Mouse (Mus musculus) hindbrain, embryonic 16.5 days (tissue): ENCODE measurements around the gene Cyyr1. TPM values are rescaled to one million over a fixed set of nuclear protein-coding genes. Genes with fewer than 3 reads are reported as not detected.

Experiments
- ATAC-seq: fragments of 200-750 bp; cut with Nextera tagmentation; 2 replicates; pipeline ENCODE4 v1.8.0; 2017; ENCODE audit warnings: moderate TSS enrichment, moderate library complexity
- H3K27ac ChIP-seq: fragments of 300-500 bp; sonication (generic); 2 replicates; pipeline ENCODE4 v1.5.1; 2014; ENCODE audit warnings: low read depth, mild to moderate bottlenecking, control low read depth, low read length, moderate library complexity
- H3K27me3 ChIP-seq: fragments of 300-500 bp; sonication (generic); replicated peaks from 2 replicates; pipeline ENCODE4 v1.6.1; 2014; ENCODE audit warnings: low read length; ENCODE audit not compliant: control insufficient read depth, insufficient read depth
- H3K36me3 ChIP-seq: fragments of 300-500 bp; sonication (generic); 2 replicates; pipeline ENCODE4 v1.6.1; 2014; ENCODE audit warnings: mild to moderate bottlenecking, low read length, moderate library complexity, mixed read lengths; ENCODE audit not compliant: control insufficient read depth, insufficient read depth
- H3K4me1 ChIP-seq: fragments of 300-500 bp; sonication (generic); 2 replicates; pipeline ENCODE4 v1.6.1; 2014; ENCODE audit warnings: low read depth, low read length; ENCODE audit not compliant: control insufficient read depth, insufficient read depth
- H3K4me2 ChIP-seq: fragments of 300-500 bp; sonication (generic); 2 replicates; pipeline ENCODE4 v1.6.1; 2014; ENCODE audit warnings: mild to moderate bottlenecking, low read length, control low read depth, moderate library complexity
- H3K4me3 ChIP-seq: fragments of 300-500 bp; sonication (generic); 2 replicates; pipeline ENCODE4 v1.5.1; 2014; ENCODE audit warnings: mild to moderate bottlenecking, low read length, control low read depth, moderate library complexity
- H3K9ac ChIP-seq: fragments of 300-500 bp; sonication (generic); 2 replicates; pipeline ENCODE4 v1.6.1; 2014; ENCODE audit warnings: low read depth, mild to moderate bottlenecking, control low read depth, low read length, moderate library complexity
- H3K9me3 ChIP-seq: fragments of 300-500 bp; sonication (generic); 2 replicates; pipeline ENCODE4 v1.6.1; 2014; ENCODE audit warnings: mild to moderate bottlenecking, low read length, moderate library complexity; ENCODE audit not compliant: control insufficient read depth
- WGBS: fragments of 180-500 bp; shearing (Covaris S2); extraction: QIAGEN DNeasy Blood & Tissue Kit; methylation state at CpG from one replicate; pipeline ENCODE4 v1.1.7; 2014; 5-methylcytosine and 5-hydroxymethylcytosine counted together
- polyA plus RNA-seq: library from polyadenylated mRNA; unstranded; fragments of >200 nt; fragmentation: Nextera tagmentation; extraction: Ambion mirVana; gene quantifications from 2 replicates; pipeline ENCODE4 v1.2.1, GENCODE M21; 2015

The Cyyr1 gene
- polyA plus RNA-seq, 1 experiment from 2014 or later: 3.0 TPM

GRCm38 (mm10) chr16:85541023-85541422 lies 12.2 kb downstream of the Cyyr1 start:
- ATAC-seq: no peak
- H3K4me3 ChIP-seq: no peak overlapping the region
- H3K27ac ChIP-seq: no peak overlapping the region

GRCm38 (mm10) chr16:85538367-85538766 lies 14.8 kb downstream of the Cyyr1 start:
- ATAC-seq: no peak
- Histone ChIP-seq H3K27me3 (no peaks in the 10 kb centered on the region), H3K9ac (no peak overlapping the region), H3K27ac (no peak overlapping the region), H3K36me3 (no peaks in the 10 kb centered on the region), H3K4me1 (no peaks in the 10 kb centered on the region), H3K4me2 (no peak overlapping the region), H3K9me3 (no peaks in the 10 kb centered on the region), H3K4me3 (no peak overlapping the region)
- 79% methylated on average over 5 of the region's 5 CpGs for WGBS

More at GRCm38 (mm10) chr16:85541023-85541422, 12.2 kb downstream of the Cyyr1 start:
- H3K9me3 ChIP-seq: no peaks in the 10 kb centered on the region
- WGBS: 89% methylated on average over 6 of the region's 6 CpGs
- no peaks in the 10 kb centered on the region for H3K4me1 ChIP-seq
- no peaks in the 10 kb centered on the region for H3K27me3 ChIP-seq
- no peaks in the 10 kb centered on the region for H3K36me3 ChIP-seq
- no peak overlapping the region for H3K9ac ChIP-seq
- no peak overlapping the region for H3K4me2 ChIP-seq

GRCm38 (mm10) chr16:85536075-85536474 lies 17.1 kb downstream of the Cyyr1 start:
- Histone ChIP-seq H3K36me3 (no peaks in the 10 kb centered on the region), H3K4me2 (no peak overlapping the region), H3K4me1 (no peaks in the 10 kb centered on the region), H3K27me3 (no peaks in the 10 kb centered on the region), H3K27ac (no peak overlapping the region), H3K4me3 (no peak overlapping the region), H3K9ac (no peak overlapping the region), H3K9me3 (no peaks in the 10 kb centered on the region)
- ATAC-seq: no peak
- WGBS: 88% methylated on average over 8 of the region's 8 CpGs

GRCm38 (mm10) chr16:85527743-85528620 lies 25.2 kb downstream of the Cyyr1 start:
- no peaks in the 10 kb centered on the region for H3K9me3 ChIP-seq
- H3K9ac ChIP-seq: no peak overlapping the region
- no peak for ATAC-seq
- WGBS: 37% methylated on average over 12 of the region's 12 CpGs
- no peak overlapping the region for H3K4me2 ChIP-seq
- no peaks in the 10 kb centered on the region for H3K36me3 ChIP-seq
- no peak overlapping the region for H3K4me3 ChIP-seq
- H3K4me1 ChIP-seq: no peaks in the 10 kb centered on the region
- H3K27me3 ChIP-seq: no peaks in the 10 kb centered on the region
- no peak overlapping the region for H3K27ac ChIP-seq

GRCm38 (mm10) chr16:85524589-85524988 lies 28.6 kb downstream of the Cyyr1 start:
- Histone ChIP-seq H3K27ac (no peak overlapping the region), H3K4me2 (no peak overlapping the region), H3K4me1 (no peaks in the 10 kb centered on the region), H3K4me3 (no peak overlapping the region), H3K9me3 (no peaks in the 10 kb centered on the region), H3K27me3 (no peaks in the 10 kb centered on the region), H3K36me3 (no peaks in the 10 kb centered on the region), H3K9ac (no peak overlapping the region)
- WGBS: 73% methylated on average over 8 of the region's 8 CpGs
- no peak for ATAC-seq

- no peaks in the 10 kb centered on the region for H3K4me1 ChIP-seq
- no peaks in the 10 kb centered on the region for H3K9me3 ChIP-seq
- H3K27me3 ChIP-seq: no peaks in the 10 kb centered on the region
- no peak overlapping the region for H3K4me2 ChIP-seq
- 93% methylated on average over 6 of the region's 6 CpGs for WGBS
- no peaks in the 10 kb centered on the region for H3K36me3 ChIP-seq
- no peak for ATAC-seq
- H3K4me3 ChIP-seq: no peak overlapping the region
- H3K9ac ChIP-seq: no peak overlapping the region
- H3K27ac ChIP-seq: no peak overlapping the region
Observed at GRCm38 (mm10) chr16:85507264-85507663, 45.9 kb downstream of the Cyyr1 start.

GRCm38 (mm10) chr16:85505108-85505507 lies 48.1 kb downstream of the Cyyr1 start:
- no peak overlapping the region for H3K4me2 ChIP-seq
- H3K4me1 ChIP-seq: no peaks in the 10 kb centered on the region
- H3K27ac ChIP-seq: no peak overlapping the region
- no peak overlapping the region for H3K9ac ChIP-seq
- ATAC-seq: no peak
- no peaks in the 10 kb centered on the region for H3K36me3 ChIP-seq
- H3K4me3 ChIP-seq: no peak overlapping the region
- H3K27me3 ChIP-seq: no peaks in the 10 kb centered on the region
- no peaks in the 10 kb centered on the region for H3K9me3 ChIP-seq
- 19% methylated on average over 3 of the region's 3 CpGs for WGBS

GRCm38 (mm10) chr16:85503416-85503815 lies 49.8 kb downstream of the Cyyr1 start:
- H3K27me3 ChIP-seq: no peaks in the 10 kb centered on the region
- H3K4me1 ChIP-seq: no peaks in the 10 kb centered on the region
- 71% methylated on average over 5 of the region's 5 CpGs for WGBS
- H3K9ac ChIP-seq: no peak overlapping the region
- no peak overlapping the region for H3K4me3 ChIP-seq
- no peak overlapping the region for H3K27ac ChIP-seq
- H3K36me3 ChIP-seq: no peaks in the 10 kb centered on the region
- no peak for ATAC-seq
- no peaks in the 10 kb centered on the region for H3K9me3 ChIP-seq
- H3K4me2 ChIP-seq: no peak overlapping the region

- Histone ChIP-seq H3K4me3 (no peak overlapping the region), H3K9me3 (no peaks in the 10 kb centered on the region), H3K27ac (no peak overlapping the region), H3K4me1 (no peaks in the 10 kb centered on the region), H3K27me3 (no peaks in the 10 kb centered on the region), H3K4me2 (no peak overlapping the region), H3K9ac (no peak overlapping the region), H3K36me3 (no peaks in the 10 kb centered on the region)
- ATAC-seq: no peak
- 63% methylated on average over 2 of the region's 2 CpGs for WGBS
Observed at GRCm38 (mm10) chr16:85495837-85496236, 57.4 kb downstream of the Cyyr1 start.
